Mouse (Mus musculus) heart, postnatal 0 days (tissue): ENCODE results near the gene Piwil1.

ENCODE experiments used
- CTCF ChIP-seq: IDR thresholded peaks from 2 replicates; pipeline ENCODE4 v1.5.1; 2016; ENCODE audit warnings: antibody characterized with exemption, control low read depth, low read depth
- EP300 ChIP-seq: IDR thresholded peaks from 2 replicates; pipeline ENCODE4 v1.6.1; 2016; ENCODE audit warnings: antibody characterized with exemption, low read depth

GRCm38 (mm10) chr5:128739168-128739837 lies 37.0 kb downstream of the Piwil1 start:
- TF ChIP-seq EP300 (no peak), CTCF (no peak)
